Mouse (Mus musculus) Patski (cell line): ENCODE results near the gene Smim5. TPM values are rescaled to one million over a fixed set of nuclear protein-coding genes. Genes with fewer than 3 reads are reported as not detected.

ENCODE experiments used
- ATAC-seq: fragments of 100-300 bp; one replicate; pipeline ENCODE4 v1.8.0; 2021
- CTCF ChIA-PET: fragments of 350-600 bp; sonication (Branson Sonifier 250); formaldehyde crosslinking; loops from one replicate; lab custom pipeline; 2022; ENCODE audit warnings: inconsistent platforms; lab: Charles Lee
- POLR2A ChIA-PET: fragments of 350-600 bp; sonication (Branson Sonifier 250); formaldehyde crosslinking; loops from one replicate; lab custom pipeline; 2022; ENCODE audit warnings: antibody characterized with exemption, inconsistent platforms; lab: Charles Lee
- DNase-seq: peaks from one replicate; pipeline ENCODE4 v3.0.0-alpha.2; 2011; ENCODE audit warnings: low read depth, low spot score
- H3K27me3 ChIP-seq: fragments of 371-371 bp; one replicate; pipeline ENCODE4 v1.5.1; 2021
- CTCF ChIP-seq: fragments of 100-300 bp; IDR thresholded peaks from one replicate; pipeline ENCODE4 v1.5.1; 2021
- in situ Hi-C: fragments of 300-500 bp; cut with MboI; formaldehyde crosslinking; loops from 3 replicates; pipeline ENCODE4 v1.11.1; 2018; ENCODE audit warnings: low pct_unique_long_range_greater_than_20kb, mixed read lengths
- polyA plus RNA-seq: library from polyadenylated mRNA; unstranded; gene quantifications from one replicate; pipeline ENCODE4 v1.2.3, GENCODE M21; 2021

The Smim5 gene
- polyA plus RNA-seq, 1 experiment from 2014 or later, result 1.6 TPM

- CTCF ChIA-PET, result interaction anchor here (0.6 kb wide), 1 partner anchor 603 kb away, joined by 3 read pairs; no protein-coding TSS in a partner anchor
- in situ Hi-C loops, result no loop called here
- DNase-seq (no peak), ATAC-seq (no peak)
- TF ChIP-seq CTCF, result no peak
- H3K27me3 ChIP-seq, result no peaks in the 10 kb centered on the region
- POLR2A ChIA-PET, result no interaction called here
These were observed 7.6 kb upstream of the Smim5 start for GRCm38 (mm10) chr11:115892213-115892612.

DNA sequence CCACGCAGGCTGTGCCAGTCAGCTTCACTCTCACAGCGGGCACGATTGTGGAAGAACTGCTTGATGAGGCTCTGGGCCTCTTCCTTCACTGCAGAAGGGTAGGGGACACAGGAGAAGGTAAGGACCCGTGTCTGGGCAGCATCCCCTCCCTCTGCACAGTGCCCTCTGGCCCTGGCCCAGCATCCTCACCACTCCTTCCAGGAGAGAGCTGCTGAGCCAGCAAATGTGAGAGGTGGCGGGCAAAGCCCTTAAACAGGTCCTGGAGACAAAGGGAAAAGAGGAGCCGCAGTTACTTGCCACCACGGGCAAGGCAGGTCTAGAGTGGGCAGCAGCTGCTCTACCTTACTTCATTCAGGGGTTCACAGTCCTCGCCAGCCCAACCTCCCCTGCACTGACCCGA, 6.7 kb upstream of the Smim5 start:
- ChIA-PET POLR2A (no interaction called here), CTCF (no interaction called here)
- ATAC-seq (no peak), DNase-seq (no peak)
- no peak for TF ChIP-seq CTCF
- in situ Hi-C loops, result no loop called here
- H3K27me3 ChIP-seq, result no peaks in the 10 kb centered on the region

DNA sequence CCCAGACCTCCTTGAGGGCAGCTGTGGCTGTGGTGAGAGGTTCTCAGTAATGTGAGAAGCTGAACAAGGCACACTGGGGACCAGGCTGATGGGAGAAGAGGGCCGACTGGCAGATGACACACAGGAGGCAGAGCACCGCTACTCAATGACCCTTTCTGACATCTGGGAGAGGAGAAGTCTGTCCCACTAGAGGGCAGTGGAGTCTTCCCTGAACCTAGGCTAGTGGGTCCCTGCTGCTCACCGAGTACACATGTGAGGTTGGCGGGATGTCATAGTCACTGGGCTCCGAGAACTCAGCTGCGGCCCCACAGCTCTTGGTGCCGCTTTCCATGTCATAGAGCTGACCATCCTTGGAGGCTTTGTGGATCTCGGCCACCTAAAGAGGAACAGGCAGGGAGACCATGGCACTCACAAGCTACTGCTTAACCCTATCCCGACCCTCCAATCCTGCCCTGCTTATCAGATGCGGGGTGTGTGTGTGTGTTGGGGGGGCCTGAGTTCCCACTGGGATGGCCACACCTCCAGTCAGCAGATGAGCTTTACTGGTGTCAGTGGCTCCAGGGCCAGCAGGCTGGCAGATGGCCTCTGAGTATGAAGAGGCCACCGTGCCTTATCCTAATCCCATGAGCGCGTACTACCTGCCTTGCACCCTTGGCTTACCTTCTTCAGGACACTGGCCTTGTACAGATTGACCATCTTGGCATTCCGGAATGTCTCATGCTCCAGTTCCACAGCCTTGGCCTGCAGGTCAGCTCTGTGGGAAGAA, 4.8 kb upstream of the Smim5 start:
- ChIA-PET POLR2A (no interaction called here), CTCF (interaction anchor here (0.7 to 1.7 kb wide), 3 partner anchors 14 to 20 kb away, joined by 3 read pairs; no protein-coding TSS in a partner anchor)
- H3K27me3 ChIP-seq, result no peaks in the 10 kb centered on the region
- ATAC-seq (no peak), DNase-seq (no peak)
- in situ Hi-C loops, result no loop called here
- no peak for TF ChIP-seq CTCF

DNA sequence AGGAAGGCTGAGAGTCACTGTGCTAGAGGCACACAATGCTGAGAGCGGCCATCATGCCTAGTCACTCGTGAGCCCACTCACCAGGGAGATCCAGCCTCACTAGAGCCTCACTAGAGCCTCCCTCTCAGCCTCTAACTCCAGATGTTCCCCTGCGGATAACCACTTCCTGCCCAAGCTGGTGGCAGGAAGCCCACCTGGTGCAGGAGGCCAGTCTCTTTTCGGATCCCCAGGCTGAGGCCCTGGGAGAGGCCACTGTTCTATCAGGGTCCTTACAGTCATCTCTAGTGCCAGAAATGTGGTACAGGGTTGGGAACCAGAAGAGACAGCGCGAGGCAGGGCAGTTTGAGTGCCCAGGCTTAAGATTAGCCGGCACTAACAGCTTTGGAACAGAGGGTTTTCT, 1.3 kb upstream of the Smim5 start:
- DNase-seq (no peak), ATAC-seq (no peak)
- CTCF ChIA-PET, result interaction anchor here (1.2 to 2.7 kb wide), 4 partner anchors 10 to 39 kb away, joined by 4 to 19 read pairs (median 9); no protein-coding TSS in a partner anchor
- TF ChIP-seq CTCF, result no peak
- H3K27me3 ChIP-seq, result no peaks in the 10 kb centered on the region
- in situ Hi-C loops, result no loop called here
- POLR2A ChIA-PET, result interaction anchor here (0.6 kb wide), 1 partner anchor 267 kb away, joined by 3 read pairs; no protein-coding TSS in a partner anchor

GRCm38 (mm10) chr11:115898886-115899285, 880 bp upstream of the Smim5 start:
- ATAC-seq, result no peak
- in situ Hi-C loops, result no loop called here
- CTCF ChIA-PET, result interaction anchor here (2.1 to 2.7 kb wide), 3 partner anchors 11 to 17 kb away, joined by 8 to 19 read pairs (median 10); no protein-coding TSS in a partner anchor
- DNase-seq, result no peak
- no peak for TF ChIP-seq CTCF
- no peaks in the 10 kb centered on the region for H3K27me3 ChIP-seq
- POLR2A ChIA-PET, result no interaction called here

DNA sequence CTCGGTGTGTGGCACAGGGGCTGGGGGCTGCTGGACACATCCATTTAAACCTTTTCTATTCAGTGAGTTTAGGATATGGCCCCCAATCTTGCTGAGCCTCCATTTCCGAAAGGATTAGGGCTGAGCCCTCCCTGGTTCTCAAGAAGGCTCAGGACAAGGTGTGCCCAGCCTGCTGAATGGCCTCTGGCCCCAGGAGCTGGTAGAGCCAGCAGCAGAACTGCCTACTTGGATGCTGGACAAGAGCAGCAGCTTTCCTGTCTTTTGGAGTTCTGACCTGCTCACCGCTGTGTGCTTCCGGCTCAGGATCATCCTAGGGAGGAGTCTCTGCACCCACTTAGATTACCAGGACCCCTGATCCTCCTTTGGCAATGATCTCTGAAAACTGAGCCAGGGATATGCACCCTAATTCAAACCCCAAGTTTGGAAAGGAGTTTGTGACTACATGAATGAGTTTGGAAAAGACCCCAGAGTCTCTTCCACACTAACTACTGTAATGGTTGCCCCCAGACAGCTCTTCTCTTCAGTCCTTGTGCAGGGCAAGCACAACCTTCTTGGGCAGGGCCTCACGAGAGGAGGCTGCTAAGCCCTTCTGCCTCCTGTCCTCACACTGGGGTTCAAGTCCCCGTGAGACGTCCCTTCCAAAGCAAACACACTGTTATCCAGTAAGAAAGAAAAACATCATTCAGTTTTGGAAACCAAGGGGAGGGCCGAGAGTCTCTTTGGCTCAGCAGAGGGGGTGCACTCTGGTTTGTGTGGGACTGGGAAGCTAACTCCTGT, 983 bp downstream of the Smim5 start:
- POLR2A ChIA-PET, result interaction anchor here (1.6 kb wide), 1 partner anchor 11 kb away, joined by 4 read pairs; the partner anchor contains the start of gene Smim6
- no peak for ATAC-seq
- DNase-seq, result no peak
- no peak for TF ChIP-seq CTCF
- in situ Hi-C loops, result no loop called here
- no peaks in the 10 kb centered on the region for H3K27me3 ChIP-seq
- CTCF ChIA-PET, result interaction anchor here (2.1 to 2.6 kb wide), 2 partner anchors 13 to 19 kb away, joined by 8 to 10 read pairs; no protein-coding TSS in a partner anchor

DNA sequence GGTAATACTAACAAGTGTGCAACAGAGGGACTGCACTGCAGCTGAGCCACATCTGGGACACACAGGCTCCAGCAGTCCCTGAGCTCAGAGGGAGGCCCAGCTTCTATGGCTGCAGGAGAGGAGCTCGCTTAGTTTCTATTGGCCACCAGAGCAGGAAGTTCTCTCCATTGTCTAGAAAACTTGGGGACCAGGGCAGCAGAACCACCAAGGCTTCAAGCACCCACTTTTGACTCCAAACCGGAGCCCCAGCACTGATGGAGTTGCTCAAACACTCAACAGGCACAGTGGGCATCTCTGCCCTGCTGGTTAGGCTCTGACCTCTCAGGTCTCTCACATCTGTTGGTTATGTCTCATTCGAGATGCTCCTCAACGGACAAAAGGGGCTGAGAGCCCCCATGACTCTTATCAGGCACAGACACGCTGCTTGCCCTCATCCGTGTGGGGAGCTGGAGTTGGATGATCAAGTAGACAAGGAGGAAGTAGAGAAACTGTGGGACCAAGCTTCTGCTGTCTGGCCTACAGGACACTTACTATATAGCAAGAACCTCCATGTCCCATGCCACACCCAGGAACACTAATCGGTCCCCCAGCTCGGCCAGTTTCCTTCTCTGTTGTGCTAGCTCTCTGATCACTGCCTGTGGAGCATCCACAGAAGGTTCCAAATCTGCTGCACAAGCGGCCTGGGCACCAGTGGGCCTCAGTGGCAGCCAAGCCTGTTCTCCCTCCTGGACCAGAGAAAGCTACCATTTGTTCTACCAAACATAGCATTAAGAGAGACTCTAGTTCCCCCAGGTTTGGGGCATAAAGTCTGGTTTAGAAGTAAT, 1.8 kb downstream of the Smim5 start:
- no peaks in the 10 kb centered on the region for H3K27me3 ChIP-seq
- ChIA-PET CTCF (no interaction called here), POLR2A (interaction anchor here (0.5 to 1.6 kb wide), 2 partner anchors 10 to 11 kb away, joined by 3 to 4 read pairs; partner anchors contain the start of gene Smim6)
- ATAC-seq, result no peak
- no peak for TF ChIP-seq CTCF
- no peak for DNase-seq
- in situ Hi-C loops, result no loop called here

GRCm38 (mm10) chr11:115902177-115902576, 2.4 kb downstream of the Smim5 start:
- no peaks in the 10 kb centered on the region for H3K27me3 ChIP-seq
- CTCF ChIA-PET, result interaction anchor here (1.6 kb wide), 1 partner anchor 18 kb away, joined by 4 read pairs; no protein-coding TSS in a partner anchor
- DNase-seq (no peak), ATAC-seq (no peak)
- POLR2A ChIA-PET, result interaction anchor here (1.5 to 1.6 kb wide), 2 partner anchors 9 to 15 kb away, joined by 3 to 4 read pairs; partner anchors contain the start of gene Smim6
- in situ Hi-C loops, result no loop called here
- no peak for TF ChIP-seq CTCF

- no peaks in the 10 kb centered on the region for H3K27me3 ChIP-seq
- no peak for TF ChIP-seq CTCF
- ATAC-seq (no peak), DNase-seq (no peak)
- in situ Hi-C loops, result no loop called here
- CTCF ChIA-PET, result interaction anchor here (1.6 kb wide), 1 partner anchor 17 kb away, joined by 4 read pairs; no protein-coding TSS in a partner anchor
- POLR2A ChIA-PET, result interaction anchor here (1.5 kb wide), 1 partner anchor 15 kb away, joined by 3 read pairs; no protein-coding TSS in a partner anchor
These were observed 3.1 kb downstream of the Smim5 start for GRCm38 (mm10) chr11:115902831-115903230.
